Mouse (Mus musculus): Measurements from ENCODE around the gene Trappc2l.

GRCm38 (mm10) chr8:122572751-122573150 lies 38.7 kb upstream of the Trappc2l start:
- TF ChIP-seq CTCF (IDR thresholded peaks at IDR 0.05; ENCODE audit: low read depth) (no peak), EP300 (IDR thresholded peaks at IDR 0.05; ENCODE audit: low read depth) (no peak)

All from liver, postnatal 0 days (tissue).